Mouse (Mus musculus): Measurements from ENCODE around the gene Creb5. TPM values are rescaled to one million over a fixed set of nuclear protein-coding genes. Genes with fewer than 3 reads are reported as not detected.

The Creb5 gene
- polyA plus RNA-seq, 1 experiment from 2014 or later = 5.4 TPM

GRCm38 (mm10) chr6:53526460-53526859, 239.4 kb downstream of the Creb5 start:
- Histone ChIP-seq H3K4me2 (replicated peaks; ENCODE audit: low read depth, low read length) (no peak overlapping the region), H3K4me1 (ENCODE audit: insufficient read depth, low read depth, low read length) (no peaks in the 10 kb centered on the region), H3K4me3 (ENCODE audit: low read depth, low read length) (no peak overlapping the region), H3K27me3 (replicated peaks; ENCODE audit: insufficient read depth, low read length) (no peaks in the 10 kb centered on the region), H3K27ac (ENCODE audit: low read length) (no peak overlapping the region), H3K9me3 (ENCODE audit: low read length) (no peaks in the 10 kb centered on the region), H3K9ac (replicated peaks; ENCODE audit: low read depth) (no peak overlapping the region), H3K36me3 (ENCODE audit: insufficient read depth, low read length) (no peaks in the 10 kb centered on the region)
- ATAC-seq = no peak
- TF ChIP-seq EP300 (IDR thresholded peaks at IDR 0.05) (no peak), CTCF (IDR thresholded peaks at IDR 0.05) (0 out of 2 replicates have a peak, but pooled peaks have one; percentile 26)
- WGBS = 86% methylated on average over 1 of the region's 1 CpGs
- DNase-seq (ENCODE audit: low spot score) = no peak

GRCm38 (mm10) chr6:53530742-53531141, 243.7 kb downstream of the Creb5 start:
- H3K4me1 ChIP-seq (ENCODE audit: insufficient read depth, low read depth, low read length) = no peaks in the 10 kb centered on the region
- no peaks in the 10 kb centered on the region for H3K36me3 ChIP-seq (ENCODE audit: insufficient read depth, low read length)
- TF ChIP-seq EP300 (IDR thresholded peaks at IDR 0.05) = no peak
- TF ChIP-seq CTCF (IDR thresholded peaks at IDR 0.05) = no peak
- 85% methylated on average over 8 of the region's 8 CpGs for WGBS
- no peaks in the 10 kb centered on the region for H3K9me3 ChIP-seq (ENCODE audit: low read length)
- no peaks in the 10 kb centered on the region for H3K27me3 ChIP-seq (replicated peaks; ENCODE audit: insufficient read depth, low read length)
- no peak for DNase-seq (ENCODE audit: low spot score)
- no peak overlapping the region for H3K4me3 ChIP-seq (ENCODE audit: low read depth, low read length)
- H3K4me2 ChIP-seq (replicated peaks; ENCODE audit: low read depth, low read length) = no peak overlapping the region
- no peak for ATAC-seq
- no peak overlapping the region for H3K9ac ChIP-seq (replicated peaks; ENCODE audit: low read depth)
- H3K27ac ChIP-seq (ENCODE audit: low read length) = no peak overlapping the region

GRCm38 (mm10) chr6:53531461-53531860, 244.4 kb downstream of the Creb5 start:
- Histone ChIP-seq H3K36me3 (ENCODE audit: insufficient read depth, low read length) (no peaks in the 10 kb centered on the region), H3K27me3 (replicated peaks; ENCODE audit: insufficient read depth, low read length) (no peaks in the 10 kb centered on the region), H3K9me3 (ENCODE audit: low read length) (no peaks in the 10 kb centered on the region), H3K4me3 (ENCODE audit: low read depth, low read length) (no peak overlapping the region), H3K9ac (replicated peaks; ENCODE audit: low read depth) (no peak overlapping the region), H3K4me1 (ENCODE audit: insufficient read depth, low read depth, low read length) (no peaks in the 10 kb centered on the region), H3K4me2 (replicated peaks; ENCODE audit: low read depth, low read length) (no peak overlapping the region), H3K27ac (ENCODE audit: low read length) (no peak overlapping the region)
- DNase-seq (ENCODE audit: low spot score) (no peak), ATAC-seq (no peak)
- 90% methylated on average over 4 of the region's 4 CpGs for WGBS
- TF ChIP-seq CTCF (IDR thresholded peaks at IDR 0.05) (no peak), EP300 (IDR thresholded peaks at IDR 0.05) (no peak)

GRCm38 (mm10) chr6:53537530-53537929, 250.5 kb downstream of the Creb5 start:
- no peak overlapping the region for H3K4me2 ChIP-seq (replicated peaks; ENCODE audit: low read depth, low read length)

GRCm38 (mm10) chr6:53541798-53542197, 254.7 kb downstream of the Creb5 start:
- DNase-seq (ENCODE audit: low spot score) (no peak), ATAC-seq (no peak)
- no peak overlapping the region for H3K4me2 ChIP-seq (replicated peaks; ENCODE audit: low read depth, low read length)
- no peak overlapping the region for H3K9ac ChIP-seq (replicated peaks; ENCODE audit: low read depth)
- no peaks in the 10 kb centered on the region for H3K9me3 ChIP-seq (ENCODE audit: low read length)
- 89% methylated on average over 5 of the region's 5 CpGs for WGBS
- H3K27ac ChIP-seq (ENCODE audit: low read length) = no peak overlapping the region
- no peaks in the 10 kb centered on the region for H3K27me3 ChIP-seq (replicated peaks; ENCODE audit: insufficient read depth, low read length)
- H3K36me3 ChIP-seq (ENCODE audit: insufficient read depth, low read length) = no peaks in the 10 kb centered on the region
- no peaks in the 10 kb centered on the region for H3K4me1 ChIP-seq (ENCODE audit: insufficient read depth, low read depth, low read length)
- H3K4me3 ChIP-seq (ENCODE audit: low read depth, low read length) = no peak overlapping the region
- TF ChIP-seq CTCF (IDR thresholded peaks at IDR 0.05) (no peak), EP300 (IDR thresholded peaks at IDR 0.05) (no peak)

More at GRCm38 (mm10) chr6:53537530-53537929, 250.5 kb downstream of the Creb5 start:
- ATAC-seq = no peak
- TF ChIP-seq EP300 (IDR thresholded peaks at IDR 0.05) (no peak), CTCF (IDR thresholded peaks at IDR 0.05) (no peak)
- no peaks in the 10 kb centered on the region for H3K4me1 ChIP-seq (ENCODE audit: insufficient read depth, low read depth, low read length)
- no peak overlapping the region for H3K27ac ChIP-seq (ENCODE audit: low read length)
- H3K9me3 ChIP-seq (ENCODE audit: low read length) = no peaks in the 10 kb centered on the region
- no peak overlapping the region for H3K4me3 ChIP-seq (ENCODE audit: low read depth, low read length)
- no peaks in the 10 kb centered on the region for H3K36me3 ChIP-seq (ENCODE audit: insufficient read depth, low read length)
- 89% methylated on average over 4 of the region's 4 CpGs for WGBS
- no peak overlapping the region for H3K9ac ChIP-seq (replicated peaks; ENCODE audit: low read depth)
- no peak for DNase-seq (ENCODE audit: low spot score)
- H3K27me3 ChIP-seq (replicated peaks; ENCODE audit: insufficient read depth, low read length) = no peaks in the 10 kb centered on the region

- Histone ChIP-seq H3K9me3 (ENCODE audit: low read length) (no peaks in the 10 kb centered on the region), H3K36me3 (ENCODE audit: insufficient read depth, low read length) (no peaks in the 10 kb centered on the region), H3K4me1 (ENCODE audit: insufficient read depth, low read depth, low read length) (peaks cover 3% of the 10 kb centered on the region; the same call in 1 of the 2 replicates), H3K27me3 (replicated peaks; ENCODE audit: insufficient read depth, low read length) (no peaks in the 10 kb centered on the region), H3K9ac (replicated peaks; ENCODE audit: low read depth) (no peak overlapping the region), H3K27ac (ENCODE audit: low read length) (no peak overlapping the region), H3K4me3 (ENCODE audit: low read depth, low read length) (no peak overlapping the region), H3K4me2 (replicated peaks; ENCODE audit: low read depth, low read length) (no peak overlapping the region)
- no peak for DNase-seq (ENCODE audit: low spot score)
- TF ChIP-seq CTCF (IDR thresholded peaks at IDR 0.05) = no peak
- no peak for TF ChIP-seq EP300 (IDR thresholded peaks at IDR 0.05)
- 32% methylated on average over 2 of the region's 2 CpGs for WGBS
- no peak for ATAC-seq
Measured at GRCm38 (mm10) chr6:53545483-53545900, 258.4 kb downstream of the Creb5 start.

GRCm38 (mm10) chr6:53545989-53546388, 258.9 kb downstream of the Creb5 start:
- no peak for TF ChIP-seq CTCF (IDR thresholded peaks at IDR 0.05)
- no peak for TF ChIP-seq EP300 (IDR thresholded peaks at IDR 0.05)
- no peak for DNase-seq (ENCODE audit: low spot score)
- Histone ChIP-seq H3K9me3 (ENCODE audit: low read length) (no peaks in the 10 kb centered on the region), H3K4me1 (ENCODE audit: insufficient read depth, low read depth, low read length) (peaks cover 3% of the 10 kb centered on the region; the same call in 1 of the 2 replicates), H3K4me3 (ENCODE audit: low read depth, low read length) (no peak overlapping the region), H3K9ac (replicated peaks; ENCODE audit: low read depth) (no peak overlapping the region), H3K27me3 (replicated peaks; ENCODE audit: insufficient read depth, low read length) (no peaks in the 10 kb centered on the region), H3K4me2 (replicated peaks; ENCODE audit: low read depth, low read length) (no peak overlapping the region), H3K36me3 (ENCODE audit: insufficient read depth, low read length) (no peaks in the 10 kb centered on the region), H3K27ac (ENCODE audit: low read length) (no peak overlapping the region)
- 33% methylated on average over 5 of the region's 5 CpGs for WGBS
- ATAC-seq = no peak

Data from lung, postnatal 0 days (tissue).